Mouse (Mus musculus) layer of hippocampus, adult 18-20 months (tissue): Measurements from ENCODE around the gene Tbc1d7. TPM values are rescaled to one million over a fixed set of nuclear protein-coding genes. Genes with fewer than 3 reads are reported as not detected.

Source experiments
- DNase-seq, 2 experiments: peaks; one replicate each; pipeline ENCODE4 v3.0.0; 2022; ENCODE audit warnings: low spot score in 2 of 2
- total RNA-seq, 2 experiments: library from RNA; stranded (reverse); gene quantifications; 2 replicates each; pipeline ENCODE4 v1.2.3; 2021

Tbc1d7 gene
- total RNA-seq, 2 experiments from 2014 or later: 24.4 to 29.3 TPM

GRCm38 (mm10) chr13:43196000-43196399 is 24.7 kb upstream of the Tbc1d7 start:
- DNase-seq: no peak

- no peak for DNase-seq
These were observed 22.6 kb upstream of the Tbc1d7 start for GRCm38 (mm10) chr13:43193932-43194331.

DNA sequence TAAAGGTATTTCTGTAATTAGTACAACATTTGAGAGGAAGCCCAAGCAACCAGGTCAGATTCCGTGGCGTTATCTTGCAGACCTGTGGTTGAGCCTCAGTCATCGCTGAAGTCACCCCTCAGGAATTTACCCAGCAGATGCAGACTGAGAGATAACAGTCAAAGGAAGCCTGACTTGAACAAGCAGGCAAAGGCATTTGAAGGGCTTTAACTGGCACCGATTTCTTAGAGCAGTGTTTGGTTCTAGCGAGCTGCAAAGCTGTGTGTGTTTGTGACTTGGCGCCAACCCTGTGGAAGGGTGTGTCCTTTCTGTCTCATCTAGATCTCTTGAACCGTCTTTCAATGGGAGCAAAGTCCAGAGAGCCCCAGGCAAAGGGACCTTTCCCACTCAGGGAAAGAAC is 22.0 kb upstream of the Tbc1d7 start:
- DNase-seq: no peak

GRCm38 (mm10) chr13:43191741-43192192 is 20.5 kb upstream of the Tbc1d7 start:
- DNase-seq: peak in 1 of 2 experiments; percentile 70

DNA sequence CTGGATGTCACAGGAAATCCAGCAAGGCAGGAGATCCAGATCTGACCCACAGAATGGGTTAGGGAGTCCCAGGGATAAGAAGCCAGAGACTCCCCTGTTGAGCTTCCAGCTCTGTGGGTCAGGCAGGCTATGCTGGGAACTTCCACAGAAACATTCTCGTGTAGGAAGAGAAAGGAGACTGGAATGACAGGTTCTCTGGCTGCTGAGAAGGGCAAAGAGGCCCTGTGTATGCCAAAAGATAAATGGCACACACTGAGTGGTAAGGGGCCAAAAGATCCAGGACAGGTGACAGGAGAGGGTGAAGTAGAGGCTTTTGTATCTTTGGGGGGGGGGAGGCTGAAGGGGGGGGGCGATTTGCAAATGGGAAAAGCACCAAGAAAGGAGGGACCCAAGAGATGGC is 20.0 kb upstream of the Tbc1d7 start:
- DNase-seq: no peak

DNA sequence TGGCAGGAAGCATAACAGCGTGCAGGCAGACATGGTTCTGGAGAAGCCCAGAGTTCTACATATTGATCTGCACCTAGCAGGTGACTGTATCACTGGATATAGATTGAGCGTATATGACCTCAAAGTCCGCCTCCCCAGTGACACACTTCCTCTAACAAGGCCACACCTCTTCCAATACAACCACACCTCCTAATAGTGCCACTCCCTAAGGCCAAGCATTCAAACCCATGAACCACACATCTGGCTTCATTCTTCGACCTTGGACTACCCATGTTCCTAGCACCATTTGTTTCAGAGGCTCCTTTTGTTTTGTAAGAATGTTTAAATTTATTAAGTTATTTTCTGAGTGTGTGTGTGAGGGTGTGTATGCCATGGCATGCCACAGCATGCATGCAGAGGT is 16.4 kb upstream of the Tbc1d7 start:
- DNase-seq: no peak

GRCm38 (mm10) chr13:43183248-43184055 is 12.2 kb upstream of the Tbc1d7 start:
- no peak for DNase-seq

DNA sequence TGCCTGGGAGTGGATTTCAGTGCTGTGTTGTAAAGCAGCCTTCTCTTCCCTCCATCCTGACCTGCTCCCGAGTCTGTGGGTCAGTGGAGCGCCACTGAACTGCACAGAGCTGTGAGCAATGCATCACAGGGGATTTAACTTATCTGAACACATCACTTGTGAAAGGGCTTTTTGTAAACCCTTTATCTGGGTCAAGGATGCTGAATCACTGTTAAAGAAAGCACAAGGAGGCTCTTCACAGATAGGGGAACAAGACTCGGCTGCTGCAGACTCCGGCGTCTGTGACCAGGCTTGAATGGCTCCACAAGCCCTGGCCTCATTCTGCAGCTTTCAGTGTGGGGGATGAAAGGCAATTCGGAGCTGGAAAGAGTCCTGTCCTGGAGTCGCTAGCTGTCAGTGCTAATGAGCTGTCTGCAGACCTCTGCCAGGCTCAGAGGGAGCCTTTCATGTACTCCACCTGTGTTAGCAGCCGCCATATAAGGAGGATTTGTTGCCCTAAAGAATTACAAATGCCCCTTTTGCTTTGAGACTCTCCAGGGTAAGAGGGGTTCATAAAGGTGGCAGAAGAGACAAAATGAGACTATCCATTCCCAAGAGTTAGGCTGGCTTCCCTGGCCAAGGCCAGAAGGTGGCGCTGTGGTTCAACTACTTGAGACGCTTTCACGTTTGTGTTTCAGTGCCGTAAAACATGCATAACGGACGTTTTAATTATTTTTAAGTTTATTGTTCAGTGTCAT is 11.3 kb upstream of the Tbc1d7 start:
- DNase-seq: peak; percentile 67 to 93

DNA sequence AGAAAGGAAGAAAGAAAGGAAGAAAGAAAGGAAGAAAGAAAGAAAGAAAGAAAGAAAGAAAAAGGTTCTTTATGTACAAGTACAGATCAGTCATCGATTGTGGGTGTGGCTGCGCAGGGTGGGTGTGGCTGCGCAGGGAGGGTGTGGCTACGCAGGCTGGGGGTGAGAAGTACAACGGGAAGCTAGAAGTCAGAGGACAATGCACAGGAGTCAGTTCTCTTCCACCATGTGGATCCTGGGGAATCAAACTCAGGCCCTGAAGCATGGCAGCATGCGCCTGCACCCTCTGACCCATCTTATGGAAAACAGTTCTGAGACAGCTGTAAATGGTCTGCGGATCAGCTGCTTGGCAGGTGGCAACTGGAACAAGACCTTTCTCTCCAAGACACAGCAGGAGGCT is 9.8 kb upstream of the Tbc1d7 start:
- no peak for DNase-seq

- DNase-seq: no peak
These were observed 6.0 kb upstream of the Tbc1d7 start for GRCm38 (mm10) chr13:43177317-43177716.

- no peak for DNase-seq
These were observed 5.4 kb upstream of the Tbc1d7 start for GRCm38 (mm10) chr13:43176676-43177075.

GRCm38 (mm10) chr13:43173262-43173661 is 2.0 kb upstream of the Tbc1d7 start:
- DNase-seq: peak; percentile 79 to 94

- no peak for DNase-seq
These were observed 874 bp upstream of the Tbc1d7 start for GRCm38 (mm10) chr13:43172036-43172713.

GRCm38 (mm10) chr13:43167721-43168120 is 3.6 kb downstream of the Tbc1d7 start:
- DNase-seq: no peak

GRCm38 (mm10) chr13:43159429-43159828 is 11.9 kb downstream of the Tbc1d7 start:
- no peak for DNase-seq

DNA sequence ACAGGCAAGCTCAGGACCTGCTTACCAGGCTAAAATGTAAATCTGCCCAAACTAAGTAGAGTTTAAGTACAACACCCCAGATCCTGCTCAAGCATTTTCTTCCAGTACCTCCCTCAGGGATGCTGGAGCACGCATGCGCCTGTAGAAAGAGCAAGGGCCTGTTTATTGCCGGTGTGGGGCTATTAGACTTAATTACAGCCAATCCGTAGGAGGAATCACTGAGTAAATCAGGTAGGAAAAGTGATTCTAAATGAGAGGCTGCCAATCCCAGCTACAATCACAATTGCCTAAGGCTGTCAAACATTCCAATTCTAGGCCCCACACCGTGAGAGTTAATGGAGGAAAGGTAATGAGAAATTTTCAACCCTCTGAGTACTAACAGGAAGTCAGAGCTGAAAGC is 13.0 kb downstream of the Tbc1d7 start:
- DNase-seq: no peak

- no peak for DNase-seq
These were observed 13.9 kb downstream of the Tbc1d7 start for GRCm38 (mm10) chr13:43157370-43157769.

DNA sequence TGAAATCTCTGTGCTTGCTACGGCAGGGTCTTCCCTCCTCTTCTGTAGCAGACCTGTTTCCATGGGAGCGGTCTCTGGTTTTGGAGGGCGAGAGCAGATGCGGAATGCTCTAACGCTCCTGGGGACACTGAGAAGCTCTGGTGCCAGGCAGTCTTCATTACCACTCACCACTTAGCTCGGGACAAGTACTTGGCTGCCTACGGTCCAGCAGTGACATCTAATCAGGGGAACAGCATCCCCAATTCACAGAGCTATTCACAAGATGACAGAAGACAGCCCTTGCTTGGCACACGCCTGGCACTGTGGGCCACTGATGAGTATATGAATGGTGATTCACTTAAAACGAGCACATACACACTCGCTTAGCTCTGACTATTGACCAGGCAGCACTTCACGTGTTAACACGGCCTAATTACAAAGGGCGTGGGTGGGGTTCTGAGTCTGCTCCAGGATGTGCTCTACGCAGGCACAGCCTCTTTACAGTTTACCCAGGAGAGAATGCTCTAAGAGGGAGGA is 19.2 kb downstream of the Tbc1d7 start:
- no peak for DNase-seq

GRCm38 (mm10) chr13:43149661-43150060 is 21.6 kb downstream of the Tbc1d7 start:
- DNase-seq: no peak

DNA sequence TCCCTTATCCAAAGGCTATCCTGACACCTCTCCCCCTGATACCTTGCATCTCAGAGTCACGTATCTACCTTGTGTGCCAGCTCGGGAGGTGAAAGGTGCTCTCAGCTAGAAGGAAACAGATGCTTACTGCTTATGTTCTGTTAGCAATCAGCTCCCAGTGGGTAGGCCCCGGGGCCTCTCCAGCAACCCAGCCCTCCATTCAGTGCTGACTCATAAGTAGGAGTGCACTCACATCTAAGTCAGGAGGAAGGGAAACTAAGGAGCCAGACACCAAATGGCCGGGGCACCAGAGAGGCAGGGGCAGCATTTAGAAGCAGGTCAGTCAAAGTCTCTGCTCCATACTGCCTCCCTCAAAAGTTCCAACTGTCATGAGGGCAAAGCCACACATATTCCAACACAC is 22.6 kb downstream of the Tbc1d7 start:
- DNase-seq: no peak

GRCm38 (mm10) chr13:43146515-43147258 is 24.6 kb downstream of the Tbc1d7 start:
- DNase-seq: no peak
